In the genomic region with DNA sequence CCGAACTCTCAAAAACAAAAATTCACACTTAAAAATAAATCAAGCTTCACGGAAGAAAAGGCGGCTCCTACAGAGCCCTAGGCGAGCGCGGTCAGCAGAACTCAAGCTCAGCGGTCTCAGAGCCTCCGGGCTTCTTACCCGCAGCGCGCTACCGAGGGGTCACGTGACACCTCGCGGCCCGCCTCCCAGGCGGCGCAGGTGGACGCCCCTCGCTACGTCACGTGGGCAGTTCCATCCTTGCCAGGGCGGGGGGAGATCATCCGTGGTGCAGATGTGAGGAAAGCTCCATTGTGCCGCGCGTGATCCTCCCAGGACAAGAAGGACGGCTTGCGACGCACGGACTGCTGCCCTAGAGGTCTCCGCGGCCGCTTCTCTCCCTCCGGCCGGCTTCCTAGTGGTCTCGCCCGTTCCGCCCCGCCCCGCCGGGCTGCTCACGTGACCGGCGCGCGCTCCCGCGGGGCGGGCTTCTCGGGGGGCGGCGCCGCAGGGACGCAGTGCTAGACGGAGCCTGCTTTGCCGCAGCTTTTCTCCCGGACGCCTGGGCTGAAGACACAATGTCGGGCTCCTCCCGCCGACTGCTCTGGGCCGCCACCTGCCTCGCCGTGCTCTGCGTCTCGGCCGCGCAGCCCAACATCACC, we compare ENCODE assay signal across 8 mouse cellular contexts. TPM values are rescaled to one million over a fixed set of nuclear protein-coding genes. Genes with fewer than 3 reads are reported as not detected.
DNase-seq lines count a peak whose midpoint lies in the region; ATAC-seq and TF ChIP-seq lines count a peak whose summit lies in the region.

Gene Cd164 (plus strand): TSS at position 434 of the 638 bp plus-strand sequence.

- H3K36me3 ChIP-seq in E14TG2a.4 (ENCODE audit: insufficient read depth, low read length) = peaks cover 27% of the 10 kb centered on the region
- H3K36me3 ChIP-seq in forebrain, embryonic 13.5 days (ENCODE audit: poor library complexity, severe bottlenecking) = peaks cover 11% of the 10 kb centered on the region
- H3K36me3 ChIP-seq in liver, postnatal 0 days (replicated peaks; ENCODE audit: insufficient read depth, low read length) = peaks cover 8% of the 10 kb centered on the region
- H3K36me3 ChIP-seq in neural tube, embryonic 14.5 days (ENCODE audit: control insufficient read depth, insufficient read depth, low read length) = no peaks in the 10 kb centered on the region

- intact Hi-C loops in heart, postnatal 10 days (cut with DNase I) = loop anchor here (1.0 to 5.0 kb wide), 3 partner anchors 159 to 288 kb away; partner anchors contain the start of genes Cep57l1 and Sesn1

- WGBS in forebrain, embryonic 13.5 days = under 1% methylated on average over 66 of the region's 69 CpGs
- WGBS in large intestine, adult 2 months = under 1% methylated on average over 69 of the region's 69 CpGs
- 2% methylated on average over 60 of the region's 69 CpGs for WGBS in liver, postnatal 0 days (ENCODE audit: insufficient replicate concordance)
- under 1% methylated on average over 58 of the region's 69 CpGs for WGBS in neural tube, embryonic 14.5 days

- ATAC-seq in forebrain, embryonic 13.5 days = peak; percentile 96
- peak; percentile 89 for ATAC-seq in liver, postnatal 0 days
- peak; percentile 93 for ATAC-seq in neural tube, embryonic 14.5 days (ENCODE audit: low read depth)

- peak within 1 kb of the TSS; percentile 82 for H3K4me2 ChIP-seq in forebrain, embryonic 13.5 days
- peak within 1 kb of the TSS; percentile 71 for H3K4me2 ChIP-seq in liver, postnatal 0 days (ENCODE audit: low read depth, low read length)
- peak within 1 kb of the TSS; percentile 73 for H3K4me2 ChIP-seq in neural tube, embryonic 14.5 days (ENCODE audit: low read depth, low read length)

- peak within 1 kb of the TSS; percentile 92 for H3K4me3 ChIP-seq in E14TG2a.4 (replicated peaks; ENCODE audit: low read length)
- H3K4me3 ChIP-seq in forebrain, embryonic 13.5 days = peak within 1 kb of the TSS; percentile 73
- H3K4me3 ChIP-seq in liver, postnatal 0 days (ENCODE audit: low read depth, low read length) = peak within 1 kb of the TSS; percentile 99
- H3K4me3 ChIP-seq in neural tube, embryonic 14.5 days (ENCODE audit: low read depth, low read length) = peak within 1 kb of the TSS; percentile 75

- H3K9ac ChIP-seq in forebrain, embryonic 13.5 days = peak within 1 kb of the TSS; percentile 87
- peak within 1 kb of the TSS; percentile 97 for H3K9ac ChIP-seq in liver, postnatal 0 days (replicated peaks)
- H3K9ac ChIP-seq in neural tube, embryonic 14.5 days (replicated peaks; ENCODE audit: low read depth, low read length) = peak within 1 kb of the TSS; percentile 88

- peak within 1 kb of the TSS; percentile 97 for H3K27ac ChIP-seq in forebrain, embryonic 13.5 days
- H3K27ac ChIP-seq in liver, postnatal 0 days (ENCODE audit: low read depth) = peak within 1 kb of the TSS; percentile 98
- peak within 1 kb of the TSS; percentile 100 for H3K27ac ChIP-seq in neural tube, embryonic 14.5 days (ENCODE audit: low read depth, low read length)

- peaks cover 41% of the 10 kb centered on the region for H3K4me1 ChIP-seq in E14TG2a.4 (replicated peaks; ENCODE audit: low read depth, low read length)
- H3K4me1 ChIP-seq in forebrain, embryonic 13.5 days = peaks cover 31% of the 10 kb centered on the region
- peaks cover 28% of the 10 kb centered on the region for H3K4me1 ChIP-seq in liver, postnatal 0 days (ENCODE audit: insufficient read depth)
- peaks cover 15% of the 10 kb centered on the region for H3K4me1 ChIP-seq in neural tube, embryonic 14.5 days (ENCODE audit: control insufficient read depth, insufficient read depth, low read length)

- H3K27me3 ChIP-seq in E14TG2a.4 (ENCODE audit: insufficient read depth, low read length) = no peaks in the 10 kb centered on the region
- no peaks in the 10 kb centered on the region for H3K27me3 ChIP-seq in forebrain, embryonic 13.5 days
- no peaks in the 10 kb centered on the region for H3K27me3 ChIP-seq in liver, postnatal 0 days (ENCODE audit: insufficient read depth, low read length)
- no peaks in the 10 kb centered on the region for H3K27me3 ChIP-seq in neural tube, embryonic 14.5 days (ENCODE audit: control insufficient read depth, insufficient read depth, low read length)

- H3K9me3 ChIP-seq in E14TG2a.4 (ENCODE audit: low read length) = no peaks in the 10 kb centered on the region
- H3K9me3 ChIP-seq in forebrain, embryonic 13.5 days (replicated peaks) = no peaks in the 10 kb centered on the region
- H3K9me3 ChIP-seq in liver, postnatal 0 days (ENCODE audit: low read length) = no peaks in the 10 kb centered on the region
- no peaks in the 10 kb centered on the region for H3K9me3 ChIP-seq in neural tube, embryonic 14.5 days (ENCODE audit: control insufficient read depth, low read length)

- no peak for TF ChIP-seq CTCF in E14TG2a.4 (conservative IDR thresholded peaks at IDR 0.05; ENCODE audit: low read length)
- 0 out of 2 replicates have a peak, but pooled peaks have one; percentile 0 for TF ChIP-seq CTCF in liver, postnatal 0 days (IDR thresholded peaks at IDR 0.05; ENCODE audit: low read depth)

- DNase-seq in c-Kit-positive CD71-positive TER-119-positive erythroid progenitor cells, embryonic 14.5 days (ENCODE audit: low spot score) = peak; percentile 89
- DNase-seq in heart, postnatal 10 days = peak; percentile 94
- DNase-seq in large intestine, adult 2 months (ENCODE audit: low read depth, low spot score) = peak; percentile 57
- peak; percentile 95 for DNase-seq in liver, postnatal 0 days
- peak; percentile 96 for DNase-seq in testis, postnatal 10 days (ENCODE audit: low spot score)

- TF ChIP-seq EP300 in liver, postnatal 0 days (IDR thresholded peaks at IDR 0.05; ENCODE audit: low read depth) = 0 out of 2 replicates have a peak, but pooled peaks have one; percentile 41

RNA-seq across cellular contexts. Expression of gene Cd164, which starts in this region (rescaled TPM):
- 78.2 and 81.7 TPM in 2 replicates for polyA plus RNA-seq in forebrain, embryonic 13.5 days (2015; fragmentation: Nextera tagmentation; extraction: Ambion mirVana)
- total RNA-seq in heart, postnatal 10 days (2021) = 100 to 1,000 TPM; 182 to 197 TPM
- 115 and 143 TPM in 2 replicates for polyA plus RNA-seq in large intestine, adult 2 months (2012; rRNA removed)
- polyA plus RNA-seq in liver, postnatal 0 days (2015; fragmentation: Nextera tagmentation; extraction: Ambion mirVana) = 77.8 and 93.3 TPM in 2 replicates
- polyA plus RNA-seq in neural tube, embryonic 14.5 days (2014; fragmentation: Nextera tagmentation; extraction: Ambion mirVana) = 44.6 and 65.9 TPM in 2 replicates

Comparison
In these comparisons a context has a peak if more than half of its experiments do, and no peak if none do; other contexts are left out.
1. Peak in every context shown above with its lines: DNase-seq, ATAC-seq, H3K4me3 ChIP-seq and H3K27ac ChIP-seq.